Mouse (Mus musculus) heart, postnatal 0 days (tissue): ENCODE results near the gene Slc4a1. TPM values are rescaled to one million over a fixed set of nuclear protein-coding genes. Genes with fewer than 3 reads are reported as not detected.

ENCODE experiments used
- ATAC-seq: fragments of 200-750 bp; cut with Nextera tagmentation; 2 replicates; pipeline ENCODE4 v1.8.0; 2017; ENCODE audit warnings: low read depth, moderate number of reproducible peaks, moderate library complexity; ENCODE audit not compliant: insufficient read depth
- DNase-seq: peaks from one replicate; pipeline ENCODE4 v3.0.0-alpha.2; 2016; ENCODE audit warnings: low spot score
- H3K27ac ChIP-seq: fragments of 300-500 bp; sonication (generic); 2 replicates; pipeline ENCODE4 v1.5.1; 2014; ENCODE audit warnings: low read depth, mild to moderate bottlenecking
- H3K27me3 ChIP-seq: fragments of 300-500 bp; sonication (generic); 2 replicates; pipeline ENCODE4 v1.6.1; 2014; ENCODE audit warnings: low read length, mixed read lengths; ENCODE audit not compliant: control insufficient read depth, insufficient read depth
- H3K36me3 ChIP-seq: fragments of 300-500 bp; sonication (generic); replicated peaks from 2 replicates; pipeline ENCODE4 v1.6.1; 2014; ENCODE audit warnings: low read length, mixed read lengths; ENCODE audit not compliant: control insufficient read depth, insufficient read depth
- H3K4me1 ChIP-seq: fragments of 300-500 bp; sonication (generic); 2 replicates; pipeline ENCODE4 v1.6.1; 2014; ENCODE audit warnings: antibody characterized with exemption; ENCODE audit not compliant: control insufficient read depth, insufficient read depth
- H3K4me2 ChIP-seq: fragments of 300-500 bp; sonication (generic); 2 replicates; pipeline ENCODE4 v1.6.1; 2014; ENCODE audit warnings: low read depth, mild to moderate bottlenecking, low read length, moderate library complexity
- H3K4me3 ChIP-seq: fragments of 300-500 bp; sonication (generic); 2 replicates; pipeline ENCODE4 v1.5.1; 2014; ENCODE audit warnings: low read depth, low read length
- H3K9ac ChIP-seq: fragments of 300-500 bp; sonication (generic); replicated peaks from 2 replicates; pipeline ENCODE4 v1.6.1; 2014; ENCODE audit warnings: low read depth, low read length, mixed read lengths
- H3K9me3 ChIP-seq: fragments of 300-500 bp; sonication (generic); replicated peaks from 2 replicates; pipeline ENCODE4 v1.6.1; 2016; ENCODE audit warnings: low read length; ENCODE audit not compliant: control insufficient read depth
- CTCF ChIP-seq: IDR thresholded peaks from 2 replicates; pipeline ENCODE4 v1.5.1; 2016; ENCODE audit warnings: antibody characterized with exemption, control low read depth, low read depth
- EP300 ChIP-seq: IDR thresholded peaks from 2 replicates; pipeline ENCODE4 v1.6.1; 2016; ENCODE audit warnings: antibody characterized with exemption, low read depth
- WGBS: fragments of 180-500 bp; shearing (Covaris S2); extraction: QIAGEN DNeasy Blood & Tissue Kit; methylation state at CpG from one replicate; pipeline ENCODE4 v1.1.7; 2014; 5-methylcytosine and 5-hydroxymethylcytosine counted together
- polyA plus RNA-seq: library from polyadenylated mRNA; unstranded; fragments of >200 nt; fragmentation: Nextera tagmentation; extraction: Ambion mirVana; gene quantifications from 2 replicates; pipeline ENCODE4 v1.2.1, GENCODE M21; 2015
- total RNA-seq: library from RNA; depleted of rRNA; stranded (reverse); fragments of >200 nt; gene quantifications from 2 replicates; pipeline ENCODE4 v1.2.3, GENCODE M21; 2014; ENCODE audit warnings: low replicate concordance

The Slc4a1 gene
- total and polyA plus RNA-seq, 2 experiments from 2014 or later = 3.1 to 7.5 TPM

- H3K9me3 ChIP-seq = no peaks in the 10 kb centered on the region
- no peak for TF ChIP-seq CTCF
- no peak for TF ChIP-seq EP300
- ATAC-seq = no peak
- 78% methylated on average over 3 of the region's 3 CpGs for WGBS
- H3K27ac ChIP-seq = no peak overlapping the region
- no peaks in the 10 kb centered on the region for H3K27me3 ChIP-seq
- H3K9ac ChIP-seq = no peak overlapping the region
- DNase-seq = no peak
- peaks cover 15% of the 10 kb centered on the region for H3K4me1 ChIP-seq
- H3K4me2 ChIP-seq = no peak overlapping the region
- no peak overlapping the region for H3K4me3 ChIP-seq
- H3K36me3 ChIP-seq = peaks cover 2% of the 10 kb centered on the region; the same call in 1 of the 2 replicates
Observed at GRCm38 (mm10) chr11:102409795-102410330, 43.9 kb upstream of the Slc4a1 start.

GRCm38 (mm10) chr11:102408888-102409794 lies 43.1 kb upstream of the Slc4a1 start:
- 35% methylated on average over 15 of the region's 15 CpGs for WGBS
- ATAC-seq (no peak), DNase-seq (no peak)

GRCm38 (mm10) chr11:102408344-102408876 lies 42.4 kb upstream of the Slc4a1 start:
- Histone ChIP-seq H3K4me2 (peak overlapping the region; percentile 66), H3K27me3 (no peaks in the 10 kb centered on the region), H3K4me3 (peak overlapping the region; percentile 93), H3K9me3 (no peaks in the 10 kb centered on the region), H3K9ac (peak overlapping the region; percentile 69; the same call in 1 of the 2 replicates), H3K36me3 (peaks cover 17% of the 10 kb centered on the region), H3K27ac (peak overlapping the region; percentile 95), H3K4me1 (peaks cover 15% of the 10 kb centered on the region)
- TF ChIP-seq EP300 (peak; percentile 86), CTCF (no peak)
- DNase-seq = peak; percentile 99
- ATAC-seq = peak; percentile 88
- whole genome bisulfite sequencing = under 1% methylated on average over 32 of the region's 32 CpGs

More at GRCm38 (mm10) chr11:102408888-102409794, 43.1 kb upstream of the Slc4a1 start:
- Histone ChIP-seq H3K27me3 (no peaks in the 10 kb centered on the region), H3K27ac (peak overlapping the region; percentile 86), H3K4me1 (peaks cover 15% of the 10 kb centered on the region), H3K9me3 (no peaks in the 10 kb centered on the region), H3K4me3 (peak overlapping the region; percentile 93), H3K36me3 (peaks cover 9% of the 10 kb centered on the region), H3K4me2 (peak overlapping the region; percentile 66), H3K9ac (no peak overlapping the region)
- TF ChIP-seq EP300 (no peak), CTCF (no peak)

GRCm38 (mm10) chr11:102407834-102408215 lies 41.8 kb upstream of the Slc4a1 start, which contains the start of gene Slc25a39:
Gene Slc25a39 (minus strand): TSS chr11:102407946.
- DNase-seq (peak; percentile 35), ATAC-seq (no peak; the same call in 1 of the 2 replicates)
- Histone ChIP-seq H3K4me1 (peaks cover 15% of the 10 kb centered on the region), H3K36me3 (peaks cover 23% of the 10 kb centered on the region), H3K4me2 (peak within 1 kb of the TSS; percentile 66), H3K9ac (peak within 1 kb of the TSS; percentile 69), H3K27ac (peak within 1 kb of the TSS; percentile 95), H3K27me3 (no peaks in the 10 kb centered on the region), H3K4me3 (peak within 1 kb of the TSS; percentile 93), H3K9me3 (no peaks in the 10 kb centered on the region)
- under 1% methylated on average over 19 of the region's 19 CpGs for WGBS
- no peak for TF ChIP-seq CTCF
- TF ChIP-seq EP300 = no peak

GRCm38 (mm10) chr11:102406900-102407833 lies 41.2 kb upstream of the Slc4a1 start:
- no peaks in the 10 kb centered on the region for H3K27me3 ChIP-seq
- H3K36me3 ChIP-seq = peaks cover 29% of the 10 kb centered on the region
- H3K4me2 ChIP-seq = peak overlapping the region; percentile 66
- no peaks in the 10 kb centered on the region for H3K9me3 ChIP-seq
- H3K4me1 ChIP-seq = peaks cover 15% of the 10 kb centered on the region
- peak overlapping the region; percentile 95 for H3K27ac ChIP-seq
- ATAC-seq (peak; percentile 78), DNase-seq (peak; percentile 91)
- H3K4me3 ChIP-seq = peak overlapping the region; percentile 93
- H3K9ac ChIP-seq = peak overlapping the region; percentile 69
- WGBS = under 1% methylated on average over 64 of the region's 85 CpGs
- TF ChIP-seq CTCF (0 out of 2 replicates have a peak, but pooled peaks have one; percentile 4), EP300 (peak; percentile 37; the same call in 1 of the 2 replicates)
